Mouse (Mus musculus) embryonic fibroblast, embryonic 13.5 days (primary cell): ENCODE data around the gene Acan.

ENCODE experiments used
- CTCF ChIP-seq: IDR thresholded peaks from 2 replicates; pipeline ENCODE4 v1.5.1; 2011; ENCODE audit warnings: mild to moderate bottlenecking, control low read depth, low read length, moderate library complexity, borderline replicate concordance; ENCODE audit not compliant: insufficient read depth
- POLR2A ChIP-seq: IDR thresholded peaks from 2 replicates; pipeline ENCODE4 v1.6.1; 2011; ENCODE audit warnings: low read depth, mild to moderate bottlenecking, control low read depth, low read length, moderate library complexity

- no peak for TF ChIP-seq CTCF
- no peak for TF ChIP-seq POLR2A
Measured at GRCm38 (mm10) chr7:79033745-79034144, 19.5 kb upstream of the Acan start.
